Mouse (Mus musculus): ENCODE data around the gene Pbld1.

DNA sequence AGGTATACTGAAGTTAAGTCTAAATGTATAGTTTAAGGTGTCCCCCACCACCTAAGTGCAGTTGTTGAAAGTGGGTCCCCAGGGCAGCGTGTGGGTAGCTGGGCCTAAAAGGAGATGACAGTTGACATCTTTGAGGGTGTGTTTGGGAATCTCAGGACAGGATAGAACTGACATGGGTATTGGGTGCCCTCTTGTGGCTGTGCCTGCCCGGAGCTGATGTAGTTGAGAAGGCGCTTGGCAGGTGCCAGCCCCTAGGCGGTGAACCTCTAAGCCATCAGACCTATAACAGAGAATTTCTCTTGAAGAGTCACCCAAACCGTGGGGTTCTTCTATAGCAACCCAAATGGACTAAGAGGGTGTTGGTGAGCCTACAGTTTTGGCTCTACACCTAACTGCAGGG is 6.0 kb downstream of the Pbld1 start:
- TF ChIP-seq CTCF (IDR thresholded peaks at IDR 0.05; ENCODE audit: low read depth) (peak; percentile 93), EP300 (optimal IDR thresholded peaks at IDR 0.05) (no peak)

All from stomach, postnatal 0 days (tissue).